Mouse (Mus musculus): ENCODE measurements at regions not wholly inside any gene's neighbourhood (a gene's known extent, or its start where the extent isn't known, plus 50 kb on each side); places are given as distances from the start of the nearest gene placed in this dataset.

DNA sequence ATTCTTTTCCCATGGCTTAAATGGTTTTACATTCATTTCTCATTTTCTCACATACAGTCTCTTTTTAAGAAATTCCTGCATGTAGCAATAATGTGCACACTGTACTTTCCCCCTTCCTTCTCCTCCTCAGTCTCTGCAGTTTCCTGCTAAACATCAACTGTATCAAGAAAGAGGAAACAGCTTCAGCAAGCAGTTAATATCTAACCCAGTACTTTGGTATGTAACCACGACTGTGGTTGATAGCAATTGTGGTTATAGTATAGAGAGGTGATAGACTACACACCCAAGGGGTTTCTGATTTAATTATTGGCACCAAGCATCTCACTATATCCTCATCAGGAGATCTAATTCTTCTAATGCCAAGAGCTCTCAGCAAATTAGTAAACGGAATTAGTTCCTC, 52.8 kb upstream of the Eci2 start:
- DNase-seq (ENCODE audit: low read depth, low spot score): no peak

DNA sequence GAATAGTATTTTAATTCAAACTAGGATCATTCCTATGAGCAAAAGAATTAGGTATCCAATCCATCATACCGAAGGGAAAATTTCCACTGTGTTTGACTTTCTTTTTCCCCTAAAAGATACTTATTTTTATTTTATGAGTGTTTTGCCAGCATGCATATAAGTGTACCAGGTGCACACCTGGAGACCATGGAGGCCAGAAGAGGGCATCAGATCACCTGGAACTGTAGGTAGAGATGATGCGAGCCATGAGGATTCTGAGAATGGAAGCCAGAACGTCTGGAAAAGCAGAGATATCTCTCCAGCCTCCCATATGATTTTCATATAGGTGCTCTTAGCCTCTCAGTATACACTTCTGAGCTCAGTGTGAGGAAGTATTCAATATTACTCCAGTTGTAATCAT, 58.5 kb upstream of the Eci2 start:
- no peak for DNase-seq (ENCODE audit: low read depth, low spot score)

DNA sequence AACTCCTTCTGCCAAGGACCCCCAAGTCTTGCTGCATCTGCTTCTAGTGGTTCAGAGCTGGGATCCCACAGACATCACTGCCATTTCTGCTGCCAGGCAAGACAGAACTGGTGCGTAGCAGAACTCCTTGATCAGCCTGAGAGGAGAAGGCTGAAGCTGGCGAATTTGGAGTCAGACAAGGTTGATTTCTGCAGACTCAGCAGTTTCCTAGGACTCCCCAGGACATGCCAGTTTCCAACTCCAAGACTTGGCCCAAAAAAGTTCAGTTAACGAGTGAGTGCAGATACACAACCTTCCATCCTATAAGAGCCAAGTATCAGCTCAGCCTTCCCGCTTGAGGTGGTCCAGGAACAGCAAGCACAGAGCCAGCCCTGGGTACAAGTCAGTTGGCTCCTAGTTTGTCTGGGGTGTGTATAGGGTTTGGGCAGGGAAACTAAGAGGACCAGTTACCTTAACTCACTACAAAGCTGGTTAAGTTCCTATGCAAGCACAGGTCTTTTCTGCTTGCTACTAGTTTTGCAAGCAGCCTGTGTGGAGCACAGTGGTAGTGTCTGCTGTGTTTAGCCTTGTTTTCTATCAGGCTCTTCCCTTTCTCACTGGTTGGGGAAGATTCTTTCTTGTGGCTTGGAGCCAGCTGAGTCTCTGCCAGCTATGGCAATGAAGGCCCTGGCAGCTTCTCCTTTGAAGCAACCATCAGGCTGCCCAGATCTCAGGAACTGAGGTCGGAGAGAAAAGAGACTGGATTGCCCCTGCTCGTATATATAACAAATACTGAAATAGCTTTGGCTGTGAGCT, 60.5 kb upstream of the Eci2 start:
- no peak for DNase-seq (ENCODE audit: low read depth, low spot score)

DNA sequence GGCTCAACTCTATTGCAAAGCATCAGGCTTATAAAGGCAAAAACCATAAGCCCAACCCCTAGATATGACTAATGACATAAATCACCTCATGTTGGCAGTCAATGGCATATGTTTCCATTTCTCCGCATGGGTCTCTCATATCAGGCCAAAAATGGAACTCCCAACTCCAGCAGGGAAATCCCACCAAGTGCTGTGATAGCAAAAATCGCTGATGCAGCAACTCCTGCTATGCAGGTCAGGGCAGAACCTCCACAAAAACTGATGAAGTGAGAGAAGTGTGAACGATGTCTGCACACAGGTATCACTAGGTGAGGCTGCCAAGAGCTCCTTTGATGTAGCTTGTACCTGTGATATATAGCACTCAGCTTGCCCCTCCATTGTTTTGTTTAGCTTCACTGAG, 64.3 kb upstream of the Eci2 start:
- DNase-seq (ENCODE audit: low read depth, low spot score): no peak

DNA sequence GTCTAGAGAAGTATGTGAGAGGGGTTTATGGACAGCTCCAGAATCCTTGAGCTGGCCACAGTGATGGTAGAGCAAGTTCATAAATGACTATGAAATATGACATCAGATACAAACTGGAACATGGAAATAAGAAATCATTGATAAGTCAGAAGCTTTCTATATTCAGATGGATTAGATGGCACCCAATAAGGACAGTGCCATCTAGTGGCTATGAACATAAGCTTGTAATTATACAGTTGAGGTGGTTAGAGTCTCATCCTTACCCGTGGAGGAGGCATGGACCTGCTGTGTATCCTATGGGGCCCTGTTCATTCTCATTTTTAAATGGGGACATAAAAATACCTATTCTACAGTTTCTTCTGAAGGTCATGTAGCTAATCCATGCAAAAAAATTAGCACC, 92.9 kb upstream of the Eci2 start:
- peak; percentile 35 for DNase-seq (ENCODE audit: low read depth, low spot score)

DNA sequence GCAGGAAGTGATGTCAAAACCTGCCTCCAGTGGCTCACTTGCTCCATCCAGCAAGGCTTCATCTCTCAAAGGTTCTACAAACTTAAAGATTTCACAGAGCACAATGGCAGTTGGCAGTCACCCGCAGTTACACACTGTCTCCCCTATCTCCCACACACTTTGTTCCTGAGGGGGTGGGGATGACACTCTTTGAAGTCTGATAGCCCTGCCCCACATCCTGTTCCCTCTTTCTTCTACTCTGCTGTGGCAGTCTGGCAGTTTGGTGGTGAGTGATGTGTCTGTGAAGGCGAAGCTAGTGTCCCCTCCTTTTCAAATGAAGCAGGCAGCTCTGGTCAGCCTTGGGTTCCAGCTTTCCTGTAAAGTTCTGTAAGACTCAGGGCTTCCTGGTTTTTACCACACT, 102.6 kb upstream of the Eci2 start:
- no peak for DNase-seq (ENCODE audit: low read depth, low spot score)

DNA sequence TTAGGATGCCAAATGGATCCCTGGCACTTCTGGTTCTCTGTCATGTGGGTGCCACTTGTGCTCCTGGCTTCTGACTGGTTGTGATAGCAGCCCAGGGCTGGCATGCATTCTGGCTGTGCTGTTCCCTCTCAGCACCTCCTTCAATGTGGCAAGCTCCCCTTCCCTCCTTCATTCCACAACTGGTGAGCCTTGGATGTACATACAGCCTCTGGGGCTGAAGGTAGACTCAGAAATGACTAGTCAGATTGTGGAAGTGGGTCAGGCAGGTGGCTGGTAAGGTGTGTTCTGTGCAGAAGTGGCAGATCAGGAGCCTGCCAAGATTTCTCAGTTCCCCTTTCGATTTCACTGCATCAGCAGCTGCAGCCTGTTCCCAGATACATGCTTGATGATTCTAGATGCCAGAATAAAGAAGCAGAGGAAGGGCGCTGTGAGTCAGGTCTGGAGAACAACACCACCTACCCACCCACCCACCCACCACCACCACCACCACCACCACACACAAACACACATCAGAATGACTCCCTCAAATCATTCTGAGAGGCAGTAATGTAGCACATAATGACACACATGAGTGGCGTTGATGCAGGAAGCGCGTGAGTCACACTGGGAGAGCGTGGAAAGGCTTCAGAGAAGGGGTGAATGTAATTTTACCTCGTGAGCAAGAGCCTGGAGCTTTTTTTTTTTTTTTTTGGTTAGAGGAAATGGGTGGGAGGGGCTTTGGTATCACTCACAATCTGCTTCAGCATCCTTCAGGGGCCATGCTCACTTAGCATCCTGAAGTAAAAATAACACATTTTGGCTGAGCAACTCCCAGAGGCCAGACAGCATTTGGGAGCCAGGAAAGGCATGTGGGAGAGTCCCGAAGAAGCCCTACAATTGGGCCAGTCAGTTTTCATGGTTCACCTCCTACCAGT, 104.6 kb upstream of the Eci2 start:
- peak; percentile 86 for DNase-seq (ENCODE audit: low read depth, low spot score)

DNA sequence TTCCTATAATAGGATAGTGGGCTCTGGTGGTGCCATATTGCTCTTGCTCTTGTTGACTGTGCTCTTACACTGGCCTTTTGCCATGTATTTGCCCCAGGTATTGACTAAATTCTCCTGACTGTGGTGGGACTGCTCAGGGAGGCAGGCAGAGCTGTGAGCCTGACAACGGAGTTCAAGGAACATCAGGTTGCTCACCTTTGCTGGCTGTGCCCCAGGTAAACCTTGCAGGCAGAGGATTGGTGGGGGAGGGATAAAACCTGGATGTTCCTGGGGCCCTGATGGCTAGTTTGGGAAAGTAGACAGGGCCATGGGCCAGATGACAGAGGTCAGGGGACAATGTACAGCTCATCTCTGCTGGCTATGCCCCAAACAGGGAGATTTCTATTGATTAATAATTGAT, 124.7 kb upstream of the Eci2 start:
- DNase-seq (ENCODE audit: low read depth, low spot score): no peak

DNA sequence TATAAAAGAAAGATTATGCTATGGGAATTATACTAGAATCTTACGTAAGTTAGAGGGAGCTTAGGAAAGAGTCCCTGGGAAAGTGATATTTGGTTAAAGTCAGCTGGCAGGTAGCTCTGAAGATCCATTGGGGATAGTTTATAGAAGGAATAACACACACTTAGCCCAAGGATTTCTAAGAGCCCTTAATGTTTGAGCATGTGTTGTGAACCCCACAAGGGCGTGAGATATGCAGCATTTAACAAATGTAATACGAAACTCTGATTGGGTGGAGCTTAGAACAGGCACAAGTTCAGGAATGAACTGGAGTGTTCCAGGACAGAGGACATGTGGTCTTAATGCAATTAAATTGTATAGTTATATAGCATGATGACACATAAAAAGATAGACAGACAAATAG, 132.6 kb upstream of the Eci2 start:
- no peak for DNase-seq (ENCODE audit: low read depth, low spot score)

DNA sequence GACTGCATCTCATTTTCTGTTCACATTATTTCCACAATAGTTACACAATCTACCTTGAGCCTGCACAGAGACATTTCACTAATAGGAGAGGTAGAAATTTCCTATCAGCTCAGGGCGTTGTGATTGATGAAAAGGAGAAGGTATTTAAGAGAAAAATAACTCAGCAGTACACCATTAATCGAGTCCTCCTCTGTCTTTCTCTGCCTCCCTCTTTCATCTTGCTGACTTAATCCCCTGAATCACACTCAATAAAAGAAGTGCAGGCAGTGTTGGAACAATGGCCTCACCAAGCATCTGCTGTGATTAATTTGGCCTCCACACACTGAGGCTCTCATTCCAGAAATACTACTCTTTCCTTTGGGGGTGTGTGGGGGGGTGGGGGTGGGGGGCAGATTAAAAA, 133.9 kb upstream of the Eci2 start:
- DNase-seq (ENCODE audit: low read depth, low spot score): no peak

DNA sequence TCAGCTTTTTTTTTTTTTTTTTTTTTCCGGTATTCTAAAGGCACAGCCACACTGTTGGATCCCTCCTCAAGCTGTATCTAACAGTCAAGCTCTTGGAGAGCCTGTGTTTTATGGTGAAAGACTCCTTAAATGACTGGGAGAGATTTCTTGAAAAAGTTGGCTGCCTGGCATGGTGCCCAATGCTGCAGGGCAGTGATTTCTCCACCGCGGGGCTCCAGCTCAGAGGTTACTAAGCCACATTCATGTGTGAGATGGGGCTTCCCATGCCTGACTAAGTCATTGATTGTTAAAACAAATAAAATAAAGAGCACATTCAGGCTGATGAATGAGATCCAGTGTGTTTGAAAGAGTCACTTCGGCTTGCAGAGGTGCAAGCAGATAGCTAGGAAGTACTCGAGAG, 139.2 kb upstream of the Eci2 start:
- no peak for DNase-seq (ENCODE audit: low read depth, low spot score)

DNA sequence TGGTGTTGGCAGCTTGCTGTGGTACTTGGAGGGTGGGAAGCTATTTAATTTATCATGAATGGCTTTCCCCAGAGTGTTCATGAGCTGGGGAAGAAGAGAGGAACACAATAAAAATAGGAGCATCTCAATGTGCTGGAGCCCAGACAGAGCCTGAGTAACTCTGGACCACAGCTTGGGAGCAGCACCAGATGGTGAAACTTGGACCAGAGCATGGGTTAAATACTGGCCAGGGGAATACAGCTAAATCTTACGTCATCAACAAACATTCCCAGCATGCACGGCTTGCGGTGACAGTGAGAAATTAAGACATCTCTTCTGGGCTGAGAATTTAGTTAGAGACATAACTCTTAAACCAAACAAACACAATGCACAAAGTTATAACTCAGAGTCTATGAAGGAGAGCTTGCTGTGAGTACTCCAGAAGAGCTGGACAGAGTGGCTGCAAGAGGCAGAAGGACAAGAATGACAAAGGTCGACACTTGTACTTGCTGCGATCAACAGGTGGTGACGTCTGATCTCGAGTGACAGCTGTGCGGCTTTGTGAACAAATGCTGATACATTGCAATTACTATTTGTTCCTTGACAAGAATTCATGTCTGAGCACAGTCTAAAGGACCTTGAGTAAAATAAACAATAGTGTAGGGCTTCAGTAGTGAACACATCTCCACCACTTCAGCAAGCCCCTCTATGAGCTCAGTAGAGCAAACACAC, 140.1 kb upstream of the Eci2 start:
- DNase-seq (ENCODE audit: low read depth, low spot score): no peak

DNA sequence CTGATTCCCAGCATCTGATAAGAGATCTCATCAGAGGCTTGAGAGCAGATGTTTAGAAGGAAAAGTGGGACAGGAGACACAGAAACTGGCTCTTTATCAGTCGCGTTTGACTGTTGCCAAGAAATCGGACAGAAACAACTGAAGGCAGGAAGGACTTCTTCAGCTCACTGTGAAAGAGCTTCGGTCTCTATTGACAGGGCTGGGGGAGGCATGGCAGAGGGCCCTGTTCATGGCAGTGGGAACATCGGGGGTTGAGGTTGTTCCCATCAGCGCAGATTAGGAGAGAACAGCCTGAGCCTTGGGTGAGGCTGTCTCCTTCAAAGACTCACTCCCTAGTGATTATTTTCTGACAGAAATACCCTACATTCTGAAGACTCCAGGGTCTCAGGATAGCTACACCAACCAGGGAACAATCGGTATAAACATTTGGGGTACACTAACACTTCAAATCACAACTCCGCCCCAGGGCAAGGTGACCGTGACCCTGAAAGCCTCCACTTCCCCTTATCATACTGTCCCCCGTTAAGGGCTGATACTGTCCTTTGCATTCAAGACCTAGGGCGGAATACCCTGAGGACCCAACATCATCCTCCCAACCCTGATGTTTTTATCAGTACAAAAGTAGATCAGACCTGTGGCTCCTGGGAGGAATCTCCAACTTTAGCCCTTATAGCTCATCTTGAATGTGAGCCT, 144.8 kb upstream of the Eci2 start:
- DNase-seq (ENCODE audit: low read depth, low spot score): no peak

DNA sequence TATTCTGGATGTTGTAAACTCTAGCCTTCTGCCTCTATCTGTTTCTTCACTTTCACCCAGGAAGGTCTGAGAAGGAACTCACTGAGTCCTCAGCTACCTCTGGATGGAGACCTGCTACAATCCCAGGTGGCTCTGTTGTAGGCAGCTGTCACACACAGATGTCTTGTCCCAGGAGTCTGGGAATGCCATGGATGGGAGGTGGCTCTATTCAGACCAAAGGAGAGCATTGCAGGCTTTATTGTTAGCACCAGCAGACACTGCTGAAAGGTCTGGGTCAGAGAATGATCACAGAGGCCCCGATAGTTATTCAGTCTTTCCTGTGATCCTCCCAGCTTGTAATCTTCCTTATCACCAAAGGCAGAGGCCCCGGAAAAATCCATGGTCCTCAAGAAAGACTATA, 146.6 kb upstream of the Eci2 start:
- DNase-seq (ENCODE audit: low read depth, low spot score): no peak

DNA sequence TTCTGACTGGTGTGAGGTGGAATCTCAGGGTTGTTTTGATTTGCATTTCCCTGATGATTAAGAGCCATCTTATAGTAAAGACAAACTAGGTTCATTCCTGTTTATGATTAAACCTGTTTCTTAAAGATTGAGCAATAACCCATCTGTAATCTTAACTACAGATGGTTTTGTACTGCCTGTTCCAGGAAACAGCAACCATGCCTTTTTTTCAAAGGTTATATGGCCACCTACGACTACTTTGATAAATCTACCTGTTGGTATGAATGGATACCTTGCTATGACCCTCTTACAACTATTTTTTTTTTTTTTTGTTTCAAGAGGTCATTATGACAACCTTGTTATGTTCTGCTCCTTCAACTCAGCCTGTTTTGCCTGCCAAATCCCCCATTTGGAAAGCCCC, 148.7 kb upstream of the Eci2 start:
- no peak for DNase-seq (ENCODE audit: low read depth, low spot score)

DNA sequence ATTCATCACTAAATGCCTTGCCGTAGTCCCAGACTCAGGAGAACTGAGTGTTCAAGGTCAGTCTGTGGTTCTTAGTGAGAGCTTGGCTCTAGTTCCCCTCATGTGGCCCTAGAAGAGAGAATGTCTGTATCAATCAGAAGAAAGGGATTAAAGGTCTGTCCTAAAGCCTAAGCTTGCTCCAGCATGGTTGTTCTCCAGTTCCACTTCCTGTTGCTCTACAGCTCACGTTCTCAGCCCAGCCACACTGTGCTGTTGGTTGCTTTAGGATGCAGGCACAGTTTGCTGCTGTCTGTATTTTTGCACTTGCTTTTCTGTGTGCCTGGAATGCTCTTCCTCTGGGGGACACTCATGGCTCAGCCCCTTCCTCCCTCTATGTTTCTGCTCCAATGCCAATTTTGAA, 150.4 kb upstream of the Eci2 start:
- no peak for DNase-seq (ENCODE audit: low read depth, low spot score)

DNA sequence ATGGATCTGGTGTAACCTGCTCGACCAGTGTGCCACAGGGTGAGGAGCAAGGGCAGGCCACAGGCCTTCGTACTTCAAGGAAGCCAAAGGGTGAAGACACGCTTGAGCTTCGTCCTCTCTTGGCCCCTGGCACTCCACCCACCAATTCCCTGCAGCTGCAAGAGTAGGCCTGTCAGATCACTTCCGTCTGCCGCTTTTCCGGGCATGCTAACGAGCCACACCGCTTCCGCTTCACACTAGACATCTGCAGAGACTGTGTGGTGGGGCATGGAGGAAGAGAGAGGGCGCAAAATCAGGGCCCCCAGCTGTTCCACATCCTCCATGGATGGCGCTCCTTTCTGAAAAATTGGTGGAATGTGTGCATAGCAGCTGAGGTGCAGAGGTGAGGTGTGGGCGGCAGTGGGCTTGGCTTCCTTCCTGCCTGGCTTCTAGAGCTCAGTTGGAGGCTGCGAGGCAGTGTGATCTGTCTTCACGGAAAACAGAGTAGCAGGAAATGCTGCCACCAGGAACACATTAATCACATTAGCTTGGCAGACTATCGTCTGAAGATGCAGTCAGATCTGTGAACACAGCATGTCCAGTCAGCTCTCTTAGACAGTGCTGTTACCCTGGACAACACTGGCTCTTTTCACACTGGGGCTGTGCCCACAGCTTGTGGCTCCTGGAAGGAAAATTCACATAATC, 162.3 kb upstream of the Eci2 start:
- no peak for DNase-seq (ENCODE audit: low read depth, low spot score)

DNA sequence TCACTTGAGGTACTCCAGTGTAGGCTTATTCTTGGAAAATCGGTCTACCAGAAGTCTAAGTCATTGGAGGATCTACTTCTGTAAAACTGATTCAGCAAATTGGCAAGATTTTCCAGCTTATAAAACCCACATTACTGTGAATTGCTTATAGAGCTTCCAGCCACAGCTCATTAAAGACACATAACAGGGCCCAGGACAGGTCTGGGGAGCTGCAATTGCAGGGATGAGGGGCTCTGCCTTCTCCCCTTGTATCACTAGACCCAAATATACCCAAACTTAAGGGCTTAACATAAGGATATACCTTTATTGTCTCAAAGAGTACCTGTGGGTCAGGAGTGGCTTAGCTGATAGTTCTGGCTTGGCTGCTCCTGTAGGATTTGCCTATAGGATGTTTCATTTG, 175.2 kb upstream of the Eci2 start:
- DNase-seq (ENCODE audit: low read depth, low spot score): no peak

DNA sequence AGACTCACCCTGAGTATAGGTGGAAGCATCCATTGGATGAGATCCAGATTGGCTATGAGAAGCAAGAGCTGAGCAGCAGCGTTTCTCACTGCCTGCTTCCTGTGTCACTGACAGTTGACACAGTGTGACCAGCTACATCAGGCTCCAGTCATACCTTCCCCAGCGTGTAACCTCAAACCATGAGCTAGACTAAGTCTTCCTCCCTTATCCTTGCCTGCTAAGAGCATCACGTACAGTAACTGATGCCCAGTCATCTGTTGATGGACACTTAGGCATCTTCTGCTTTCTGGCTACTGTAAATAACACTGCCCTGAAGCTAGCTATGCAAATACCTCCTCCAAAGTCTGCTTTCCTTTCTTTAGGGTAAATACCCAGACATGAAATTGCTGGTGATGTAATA, 181.4 kb upstream of the Eci2 start:
- peak; percentile 45 for DNase-seq (ENCODE audit: low read depth, low spot score)

DNA sequence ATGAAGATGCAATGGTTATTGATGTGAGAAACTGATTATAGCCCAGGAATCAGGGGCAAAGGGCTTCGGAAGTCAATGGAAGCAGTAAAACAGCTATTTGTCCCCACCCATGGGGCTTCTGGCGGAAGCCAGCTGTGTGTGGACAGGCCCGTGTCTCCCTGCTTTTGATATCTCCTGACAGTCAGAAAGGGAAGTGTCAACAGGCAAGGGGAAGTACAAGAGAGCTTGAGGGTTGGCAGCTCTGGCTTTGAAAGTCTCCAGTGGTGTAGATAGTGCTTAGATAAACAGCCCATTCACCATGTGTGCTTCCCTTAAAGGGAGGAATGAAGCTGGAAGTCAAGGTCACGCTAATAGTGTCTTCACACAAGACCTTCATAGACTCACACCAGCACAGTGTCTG, 182.7 kb upstream of the Eci2 start:
- peak; percentile 23 for DNase-seq (ENCODE audit: low read depth, low spot score)

DNA sequence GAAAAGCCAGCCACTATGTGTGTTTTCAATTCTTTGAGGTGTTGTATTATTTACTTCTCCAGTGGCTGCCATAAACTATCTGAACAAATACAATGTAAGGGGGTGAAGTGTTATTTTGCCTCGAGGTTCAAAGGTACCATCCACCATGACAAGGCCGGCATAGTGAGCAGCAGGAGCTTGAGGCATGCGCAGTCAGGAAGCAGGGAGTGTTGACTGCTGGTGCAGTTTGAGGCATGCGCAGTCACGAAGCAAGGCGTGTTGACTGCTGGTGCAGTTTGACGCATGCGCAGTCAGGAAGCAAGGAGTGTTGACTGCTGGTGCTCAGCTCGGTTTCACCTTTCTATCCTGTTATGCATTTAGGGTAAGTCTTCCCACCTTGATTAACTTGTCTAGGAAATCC, 184.9 kb upstream of the Eci2 start:
- DNase-seq (ENCODE audit: low read depth, low spot score): no peak
